Mouse (Mus musculus) cerebellum, adult 9-11 months (tissue): ENCODE measurements around the gene Fezf1.

Source experiments
- DNase-seq: peaks from one replicate; pipeline ENCODE4 v3.0.0; 2022

Gene Fezf1

DNA sequence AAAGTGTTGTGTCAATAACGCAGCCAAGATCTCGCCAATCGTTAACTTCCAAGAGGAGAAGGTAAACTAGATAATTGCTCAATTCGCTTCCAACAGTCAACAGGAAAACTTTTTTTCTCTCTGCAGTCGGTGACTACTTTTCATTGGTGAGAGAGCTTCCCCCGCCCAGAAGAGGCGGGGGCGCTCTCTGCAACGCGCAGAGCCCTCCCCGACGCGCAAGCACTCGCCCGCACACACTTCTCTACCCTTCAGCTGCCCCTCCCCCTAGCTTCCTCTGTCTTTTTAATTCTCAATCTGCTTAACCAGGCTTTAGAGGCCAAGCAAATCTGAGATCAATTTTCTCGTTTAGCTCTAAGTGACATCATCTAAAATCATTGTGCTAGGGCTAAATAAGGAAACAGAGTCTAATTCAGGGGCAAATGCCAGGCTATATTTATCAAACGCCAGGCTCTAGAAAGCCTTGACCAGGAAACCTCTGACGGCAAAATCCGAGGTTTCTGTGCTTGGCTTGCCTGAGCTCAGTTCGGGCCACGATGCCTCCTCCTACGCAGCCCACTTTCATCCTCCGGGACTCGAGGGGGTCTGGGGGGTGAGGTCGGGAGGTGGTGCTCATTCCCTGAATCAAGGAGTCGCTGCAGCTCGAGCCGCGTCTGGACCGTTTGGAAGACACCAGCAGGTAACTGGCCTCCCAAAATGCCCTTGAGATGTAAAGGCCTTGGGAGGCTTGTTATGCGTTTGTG is at the start of gene Fezf1:
TSS of gene Fezf1 (minus strand) at position 50 of the 740 bp plus-strand sequence.
- DNase-seq: no peak

DNA sequence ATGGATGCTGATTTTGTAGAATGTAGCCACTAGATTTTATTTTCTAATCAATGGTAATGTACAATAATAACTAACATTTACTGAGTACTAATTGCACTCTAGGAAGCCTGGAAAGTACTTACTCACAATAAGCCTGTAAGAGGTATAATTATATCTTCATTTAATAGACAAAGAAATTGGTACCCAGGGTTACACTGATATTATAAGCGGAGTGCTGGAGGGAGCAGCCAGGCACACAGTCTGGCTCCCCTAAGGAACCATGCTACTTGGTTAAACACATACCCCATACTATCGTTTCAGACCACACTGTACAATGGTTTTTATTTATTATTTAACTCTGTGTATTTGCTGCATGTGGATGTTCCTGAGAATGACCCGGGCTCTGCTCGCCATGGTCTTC is 46.5 kb upstream of the Fezf1 start:
- DNase-seq: no peak

DNA sequence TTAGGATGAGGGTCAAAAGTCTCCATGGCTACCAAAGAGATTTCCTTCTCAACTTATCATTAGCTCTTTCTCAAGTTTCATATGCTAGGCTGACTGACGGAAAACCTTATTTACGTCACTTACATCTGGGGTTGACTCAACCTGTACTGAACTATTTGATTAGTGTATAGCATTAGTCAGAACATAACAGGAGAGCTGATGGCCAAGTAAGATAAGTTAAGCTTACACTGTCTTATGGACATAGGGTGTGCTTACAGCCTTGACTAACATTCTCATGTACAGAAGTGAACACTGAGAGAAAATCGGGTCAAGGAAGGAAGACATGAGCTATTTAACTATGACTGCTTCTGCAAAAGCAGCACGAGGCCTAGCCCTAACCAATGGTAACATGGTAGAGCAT is 40.6 kb upstream of the Fezf1 start:
- no peak for DNase-seq

DNA sequence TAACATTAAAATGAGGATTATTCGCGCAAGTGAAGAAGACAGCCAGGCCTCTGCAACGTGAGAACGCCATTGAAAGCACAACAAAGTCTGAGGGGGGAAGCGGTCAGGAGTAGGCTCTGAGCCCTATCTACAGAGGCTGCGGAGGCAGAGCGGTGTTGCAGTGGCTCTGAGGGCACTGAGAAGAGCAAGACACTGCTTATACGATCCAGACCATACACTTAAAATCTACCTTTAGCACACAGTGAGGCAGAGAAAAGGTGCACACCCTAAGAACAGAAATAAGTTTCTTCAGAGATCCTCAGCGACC is 33.3 kb upstream of the Fezf1 start:
- DNase-seq: no peak

DNA sequence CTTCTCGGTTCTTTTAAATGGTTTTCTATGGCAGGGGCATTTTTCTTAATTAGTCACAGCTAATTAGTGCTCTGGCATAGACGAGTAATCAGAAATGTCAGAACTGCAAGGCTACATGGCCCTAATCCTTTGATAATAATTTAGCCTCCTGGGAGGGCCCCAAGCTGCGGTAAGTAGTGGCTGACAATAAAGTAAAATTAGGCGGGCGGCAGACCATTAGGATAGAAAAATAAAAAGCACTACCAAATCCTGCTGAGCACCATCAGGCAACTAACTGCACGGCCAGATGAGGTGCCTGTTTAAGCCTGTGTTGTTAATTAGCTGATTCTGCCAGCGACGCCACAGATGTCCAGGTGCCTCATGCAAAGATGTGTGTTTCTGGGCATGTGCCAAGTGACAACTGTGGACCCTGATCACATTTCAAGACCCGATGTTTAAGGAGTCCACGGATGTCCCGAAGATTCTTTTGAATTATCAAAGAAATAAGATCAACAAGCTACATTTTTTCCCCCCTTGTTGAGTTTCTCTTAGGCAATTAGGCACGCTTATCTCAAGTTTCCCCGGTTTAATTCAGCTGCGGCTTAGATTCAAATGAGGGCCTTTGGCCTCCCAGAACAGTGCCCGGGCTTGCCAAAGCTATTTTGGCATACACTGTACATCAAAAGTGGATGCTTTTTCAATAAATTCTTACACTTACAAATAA is 32.8 kb upstream of the Fezf1 start:
- DNase-seq: no peak

DNA sequence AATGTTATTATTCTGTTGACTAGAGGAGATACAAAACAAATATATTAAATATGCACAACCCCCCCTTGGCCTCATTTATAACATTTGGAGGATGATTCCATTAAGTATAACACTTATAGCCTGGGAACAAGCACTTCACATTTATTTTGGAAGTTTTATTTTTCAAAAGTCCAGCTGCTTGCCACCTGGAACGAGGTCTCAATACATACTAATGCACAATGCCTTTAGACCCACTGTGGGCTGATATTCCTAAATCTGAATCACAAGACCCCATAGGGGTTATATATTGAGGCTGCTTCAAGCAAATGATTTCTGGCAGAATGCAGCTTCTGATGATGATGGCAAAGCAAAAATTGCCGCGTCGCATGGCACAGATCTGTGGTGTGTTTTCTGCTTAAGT is 25.3 kb upstream of the Fezf1 start:
- DNase-seq: no peak

DNA sequence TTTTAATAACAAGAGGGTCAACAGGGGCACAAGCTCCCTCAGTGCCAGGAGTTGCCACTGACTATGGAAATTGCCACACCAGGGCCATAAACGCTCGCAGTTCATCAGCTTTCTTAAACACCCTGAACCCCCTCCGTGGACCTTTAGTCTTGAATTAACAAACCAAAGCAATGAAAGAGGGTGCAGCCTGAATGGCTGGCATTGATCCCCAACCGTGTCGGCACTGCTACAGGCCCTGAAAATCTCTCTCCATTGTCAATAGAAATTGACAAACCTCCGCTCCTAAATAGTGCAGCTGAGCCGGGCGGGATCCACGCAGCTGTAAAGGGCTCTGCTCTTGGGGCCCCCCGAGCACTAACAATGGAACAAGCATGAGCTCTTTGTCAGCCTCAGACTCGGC is 24.8 kb upstream of the Fezf1 start:
- no peak for DNase-seq

DNA sequence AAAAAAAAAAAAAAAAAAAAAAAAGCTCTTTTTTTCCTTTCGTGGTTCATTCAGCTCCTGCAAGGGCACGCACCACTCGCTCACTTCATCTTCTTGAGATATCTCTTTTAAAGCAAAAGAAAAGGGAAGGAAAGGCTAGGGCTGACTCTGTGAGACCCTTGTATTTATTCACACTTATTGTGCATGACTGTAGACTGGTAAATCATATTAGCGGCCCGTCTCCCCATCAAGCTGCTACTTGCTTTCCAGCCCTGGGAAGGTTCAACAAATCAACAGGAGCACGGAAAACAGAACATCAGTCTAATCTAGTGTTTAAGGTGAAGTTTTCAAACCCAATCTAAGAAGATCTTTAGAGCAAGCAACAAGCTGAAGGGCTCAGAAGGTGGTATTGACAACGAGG is 24.4 kb upstream of the Fezf1 start:
- DNase-seq: no peak

DNA sequence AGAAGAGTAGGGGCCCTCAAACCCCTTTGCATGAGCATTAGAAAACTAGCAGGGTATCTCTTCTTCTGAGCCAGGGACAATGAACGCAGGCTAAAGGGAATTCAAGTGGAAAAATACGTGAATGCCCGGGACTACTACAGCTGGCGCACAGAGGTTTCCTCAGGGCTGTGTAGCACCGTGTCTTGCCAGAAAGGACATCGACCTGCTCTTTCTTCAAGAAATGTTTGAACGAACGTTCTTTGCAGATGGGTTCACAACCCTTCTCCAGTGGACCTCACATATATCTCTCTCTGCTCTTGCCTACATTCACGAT is 12.5 kb upstream of the Fezf1 start:
- DNase-seq: no peak

DNA sequence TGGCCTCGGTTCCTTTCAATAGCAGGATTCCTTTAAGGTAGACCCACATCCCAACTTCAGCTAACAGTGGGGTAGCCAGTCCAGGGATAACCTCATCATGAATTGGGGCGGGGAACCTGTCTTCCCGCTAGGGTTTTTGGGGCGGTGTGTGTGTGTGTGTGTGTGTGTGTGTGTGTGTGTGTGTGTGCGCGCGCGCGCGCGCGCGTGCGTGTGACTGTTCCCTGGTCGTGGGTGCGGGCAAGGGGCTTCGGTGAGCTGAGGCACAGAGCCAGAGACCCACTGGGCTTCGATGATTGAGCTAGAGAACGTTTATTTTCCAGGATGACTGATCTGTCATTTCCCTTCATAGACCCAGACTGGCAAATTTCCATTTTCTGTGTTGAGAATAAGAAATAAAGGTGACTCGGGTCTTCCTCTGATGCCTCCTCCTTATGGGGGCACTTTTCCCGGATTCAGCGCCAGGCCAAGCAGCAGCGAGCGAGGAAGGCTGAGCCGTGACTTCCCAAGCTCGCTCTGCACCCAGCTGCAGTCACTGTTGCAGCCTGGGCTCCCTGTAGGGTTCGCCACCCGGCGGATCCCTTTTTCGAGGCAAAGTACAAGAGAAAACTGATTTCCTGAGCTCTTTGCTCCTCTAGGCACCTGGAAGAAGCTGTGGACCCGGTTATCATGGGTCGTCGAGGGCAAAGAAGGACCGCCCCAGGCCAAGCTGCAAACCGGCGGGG is 12.0 kb upstream of the Fezf1 start:
- no peak for DNase-seq

DNA sequence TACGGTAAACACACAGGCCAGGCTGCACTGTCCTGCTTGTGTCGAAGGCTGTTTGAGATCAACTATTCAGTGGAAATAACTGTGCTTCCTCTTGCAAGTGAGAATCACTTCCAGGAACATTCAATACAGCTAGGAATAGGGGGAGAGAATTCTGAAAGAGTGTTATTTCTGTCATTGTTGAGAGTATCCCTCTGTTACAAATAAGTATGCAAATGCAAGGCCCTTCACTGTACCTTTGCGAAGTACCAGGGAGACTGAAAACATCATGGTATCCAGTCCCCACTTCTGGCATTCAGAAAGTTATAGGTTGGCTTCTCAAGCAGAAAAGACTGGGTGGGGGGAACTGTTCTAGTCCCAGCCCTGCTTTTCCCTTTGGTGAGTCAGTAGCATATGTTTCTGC is 9.8 kb upstream of the Fezf1 start:
- DNase-seq: no peak

DNA sequence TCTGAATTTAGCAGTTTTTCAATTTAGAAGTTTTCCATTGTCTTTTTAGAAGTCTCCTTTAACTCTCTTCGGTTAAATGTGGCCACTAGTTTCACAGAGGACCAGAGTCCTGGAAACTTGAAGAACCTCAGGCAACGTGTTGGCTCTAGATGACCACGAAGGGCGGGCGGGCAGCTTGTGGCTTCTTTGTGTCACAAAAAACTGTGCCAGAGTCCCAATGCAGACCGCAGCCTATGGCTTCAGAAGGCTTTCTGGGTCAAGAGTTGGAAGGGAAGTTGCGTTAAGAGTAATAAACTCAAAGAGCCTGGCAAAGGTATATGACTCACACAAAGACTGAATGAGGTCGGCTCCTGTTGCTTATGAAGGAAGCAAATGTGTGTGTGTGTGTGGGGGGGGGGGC is 7.0 kb upstream of the Fezf1 start:
- DNase-seq: no peak

DNA sequence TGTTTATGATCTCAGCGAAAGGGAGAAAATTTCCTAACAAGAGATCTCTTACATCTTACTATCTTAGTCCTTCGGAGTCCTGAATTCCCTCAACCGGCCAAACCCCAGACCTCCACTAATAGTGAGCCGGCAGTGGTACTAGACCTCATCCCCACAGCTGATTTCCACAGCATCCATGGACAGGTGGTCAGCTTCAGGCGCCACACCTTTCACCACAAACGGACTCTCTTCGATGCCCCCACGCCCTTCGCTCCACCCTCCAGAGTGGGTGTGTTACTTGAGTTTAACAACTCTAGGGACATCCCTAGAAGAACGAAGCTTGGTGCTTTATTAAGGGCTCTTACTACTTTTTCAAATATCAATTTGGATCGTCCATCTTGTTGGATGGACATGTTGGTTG is 6.5 kb upstream of the Fezf1 start:
- DNase-seq: no peak

DNA sequence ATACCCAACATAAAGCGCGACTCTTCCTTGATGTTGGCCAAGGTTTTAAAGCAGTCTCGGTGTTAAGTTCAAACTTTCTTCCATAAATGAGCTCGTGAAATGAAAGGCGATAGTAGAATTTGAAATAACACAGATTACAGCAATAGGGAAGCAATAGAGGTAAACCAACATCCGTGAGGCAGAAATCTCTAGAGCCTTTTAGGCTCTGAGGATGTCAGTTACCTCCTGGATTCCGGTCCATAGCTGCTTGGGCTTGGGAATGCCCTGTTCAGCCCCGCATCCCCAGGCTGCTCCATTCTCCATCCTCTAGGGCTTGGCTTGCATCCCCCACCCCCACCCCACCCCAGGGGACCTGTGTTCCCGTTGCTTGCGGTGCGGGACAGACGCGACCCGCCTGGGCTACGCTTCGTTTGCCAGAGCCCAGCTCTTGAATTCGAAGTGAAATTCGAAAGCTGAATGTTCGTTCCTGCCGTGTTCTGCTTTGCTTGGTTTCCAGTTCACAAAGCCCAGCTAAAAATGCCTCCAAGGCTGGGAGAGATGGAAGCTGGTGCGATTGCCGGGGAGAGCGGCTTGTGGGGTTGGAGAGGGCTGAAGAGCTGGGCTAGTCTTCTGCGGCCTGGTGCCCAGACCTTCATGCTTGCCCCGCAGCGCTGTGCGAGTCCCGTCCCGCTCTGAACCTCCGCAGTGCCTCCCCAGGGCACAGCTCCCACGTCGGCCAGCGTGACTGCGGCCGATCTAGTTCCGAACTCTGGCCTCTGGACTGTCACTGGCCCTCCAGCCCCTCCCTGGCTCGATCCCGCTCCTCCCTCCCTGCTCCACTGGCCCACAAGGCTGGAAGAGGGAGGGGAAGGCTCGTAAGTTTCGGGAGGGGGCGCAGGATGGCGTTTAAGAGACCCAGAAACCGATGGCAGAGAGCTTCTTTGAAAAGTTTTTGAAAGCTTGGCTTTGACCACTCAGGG is 5.5 kb upstream of the Fezf1 start:
- DNase-seq: no peak

DNA sequence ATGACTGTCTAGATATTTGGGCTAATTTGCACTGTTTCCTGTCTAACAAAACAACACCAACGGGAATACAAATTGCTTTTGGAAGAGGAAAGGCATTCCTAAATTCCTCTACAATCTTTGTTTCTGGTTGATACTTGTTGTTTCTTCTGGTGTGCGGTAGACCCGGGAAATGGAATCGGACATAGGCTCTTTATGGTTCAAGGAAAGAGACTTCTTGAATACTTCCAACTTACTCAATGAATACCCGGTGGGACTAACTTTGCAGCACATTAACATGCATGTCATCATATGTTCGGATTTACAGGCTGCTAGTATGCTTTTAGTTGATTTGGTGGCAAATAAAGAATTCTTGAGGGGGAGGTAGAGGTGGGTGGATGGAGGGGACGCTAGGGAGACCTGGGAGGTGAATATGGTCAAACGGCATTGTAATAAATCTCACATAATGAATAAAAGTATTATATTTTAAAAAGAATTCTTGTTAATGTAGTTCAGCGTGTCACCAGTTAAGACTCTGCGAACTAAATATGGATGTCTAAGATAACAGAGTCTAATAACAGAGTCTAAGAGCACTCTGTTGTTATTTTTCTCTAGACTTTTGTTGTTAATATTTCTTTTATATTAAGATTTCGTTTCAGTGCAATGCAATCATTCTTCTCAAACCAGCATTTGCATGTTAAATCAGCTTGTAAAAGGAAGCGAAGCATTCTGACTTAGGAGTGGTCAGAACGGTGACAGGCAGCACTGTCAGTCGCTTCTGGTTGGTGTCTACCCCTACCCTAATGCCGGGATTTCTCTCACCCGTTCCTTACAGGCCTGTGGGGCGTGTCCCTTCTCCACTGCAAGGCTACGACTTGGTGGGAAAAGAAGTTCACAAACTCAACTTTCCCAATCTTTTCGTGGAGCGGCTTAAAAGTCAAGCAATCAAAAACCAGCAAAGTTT is 4.3 kb upstream of the Fezf1 start:
- DNase-seq: no peak

DNA sequence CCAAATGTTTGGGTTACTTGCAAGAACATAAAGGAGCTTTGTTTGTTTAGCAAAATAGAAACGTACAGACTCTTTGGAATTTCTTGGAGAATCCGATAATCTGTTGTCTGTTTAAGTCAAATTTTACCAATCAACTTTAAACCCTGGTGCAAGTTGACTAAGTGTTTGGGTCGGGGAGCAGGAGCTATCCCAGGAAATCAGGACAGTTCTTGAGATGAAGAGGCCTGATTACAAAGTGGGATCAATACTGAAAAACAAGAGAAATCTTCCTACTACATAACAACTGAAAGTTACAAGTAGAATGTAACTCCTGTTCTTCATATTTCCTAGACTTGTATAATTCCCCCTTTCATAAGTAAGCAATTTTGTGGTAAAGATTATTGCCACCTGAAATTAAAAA is 3.3 kb upstream of the Fezf1 start:
- no peak for DNase-seq

DNA sequence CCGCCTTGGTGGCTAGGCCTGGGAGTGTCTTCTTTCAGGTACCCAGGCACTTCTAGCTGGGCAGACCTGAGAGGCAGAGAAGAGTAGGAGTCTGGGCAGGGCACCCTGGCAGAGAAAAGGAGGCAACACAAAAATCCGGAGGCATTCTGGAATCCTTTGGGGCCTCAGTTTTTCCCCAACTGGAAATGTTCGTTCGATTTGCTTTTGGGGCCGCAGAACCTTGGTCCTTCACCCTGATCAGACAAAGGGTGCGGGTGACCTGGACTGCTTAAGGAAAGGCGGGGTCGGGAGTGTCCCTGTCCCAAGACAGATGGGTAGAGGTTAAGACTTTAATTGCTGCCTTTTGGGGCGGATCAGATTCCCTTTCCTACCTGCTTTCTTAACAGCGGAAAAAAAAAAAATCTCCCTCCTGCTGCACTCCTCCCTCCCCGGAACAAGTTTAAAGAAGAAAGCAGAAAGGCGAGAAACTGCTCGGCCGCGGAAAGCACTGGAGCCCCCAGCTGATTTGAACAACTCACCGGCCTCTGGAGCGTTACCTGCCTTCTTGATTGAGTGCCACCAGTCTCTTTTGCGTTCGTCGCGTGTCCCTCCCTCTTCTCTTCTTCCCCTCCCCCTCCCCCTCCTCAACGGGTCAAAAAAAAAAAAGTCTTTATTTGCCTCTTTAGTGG is 2.3 kb upstream of the Fezf1 start:
- no peak for DNase-seq

DNA sequence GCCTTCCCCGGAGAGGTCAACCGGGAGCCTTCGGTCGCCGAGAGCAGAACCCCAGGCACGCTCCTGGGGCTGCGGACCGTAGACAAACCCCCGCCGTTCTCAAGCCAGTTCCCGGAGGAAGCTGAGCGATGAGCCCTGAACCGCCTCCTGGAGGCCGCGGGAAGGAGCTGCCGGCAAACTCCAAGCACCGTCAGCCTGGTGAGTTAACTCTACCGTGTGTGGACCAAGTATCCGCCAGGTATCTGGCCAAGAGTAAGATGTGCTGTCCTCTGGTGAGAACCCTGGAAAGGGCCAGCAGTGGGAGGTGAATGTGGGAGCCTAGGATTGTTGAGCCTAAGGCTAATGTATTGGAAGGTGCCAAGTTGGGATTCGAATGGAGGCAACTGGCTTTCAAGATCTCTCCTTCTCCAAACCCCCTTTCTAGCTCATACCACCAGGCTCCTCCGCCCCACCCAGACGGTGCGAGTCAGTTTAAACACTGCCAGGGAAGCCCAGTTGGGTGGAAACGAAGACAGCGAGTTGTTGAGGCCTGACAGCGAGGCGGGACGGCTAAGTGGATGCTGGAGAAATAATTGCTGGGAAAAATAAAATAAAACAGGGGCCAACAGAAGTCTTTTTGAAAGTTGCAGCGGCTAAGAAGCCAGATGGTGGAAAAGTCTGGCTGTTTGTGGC is 1.6 kb upstream of the Fezf1 start:
- no peak for DNase-seq

DNA sequence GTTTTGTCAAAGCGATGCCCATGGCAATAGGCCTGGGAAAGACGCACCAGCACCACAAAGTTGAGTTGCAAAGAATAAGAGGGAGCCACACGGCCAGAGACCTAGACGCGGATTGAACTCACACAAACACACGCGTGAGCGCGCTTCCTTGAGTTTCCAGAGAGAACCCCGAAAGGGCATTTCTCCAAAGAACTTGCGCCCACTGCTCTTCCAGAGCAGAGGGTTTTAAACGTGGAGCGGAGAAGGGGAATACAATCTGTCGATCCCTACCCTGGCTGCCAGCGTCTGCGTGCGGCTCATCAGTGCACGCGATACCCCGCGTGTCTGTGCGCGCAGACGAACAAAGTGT is 865 bp upstream of the Fezf1 start:
- no peak for DNase-seq

DNA sequence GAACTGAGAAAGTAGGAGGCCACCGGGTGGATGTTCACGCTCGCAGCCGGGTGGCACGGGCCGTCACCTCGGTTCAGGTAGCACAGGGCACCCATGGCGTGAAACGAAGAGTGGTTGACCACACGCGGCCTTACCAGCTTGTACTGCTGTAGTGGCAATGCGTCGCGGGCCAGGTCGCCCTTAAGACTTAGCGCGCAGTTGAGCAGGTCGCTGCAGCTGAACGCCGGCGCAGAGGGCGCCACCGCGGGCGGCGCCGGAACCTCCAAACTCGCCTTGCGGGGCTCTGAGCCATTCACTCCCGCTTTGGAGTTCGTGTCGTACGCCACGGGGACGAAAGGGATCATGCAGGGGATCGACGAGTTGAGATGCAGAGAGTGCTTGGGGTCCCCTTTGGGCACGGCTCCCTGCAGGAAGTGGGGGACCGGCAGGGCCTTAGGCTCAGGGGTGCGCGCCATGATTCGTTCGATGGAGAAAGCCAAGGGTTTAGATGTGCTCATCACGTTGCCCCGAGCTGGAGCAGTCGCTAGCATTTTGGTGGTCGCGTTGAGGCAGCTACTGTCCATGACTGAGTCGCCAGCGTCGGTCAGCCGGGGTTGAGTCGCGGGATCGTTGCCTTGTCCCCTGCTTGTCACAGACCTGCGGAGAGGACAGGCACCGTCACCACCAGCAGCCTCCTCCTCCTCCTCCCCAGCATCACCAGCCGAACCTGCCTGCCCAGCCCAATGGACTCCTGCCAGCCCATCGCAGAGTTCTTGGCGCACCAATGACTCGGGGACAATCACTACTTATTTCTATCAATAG is 450 bp downstream of the Fezf1 start:
- DNase-seq: no peak
